Mouse (Mus musculus) heart, embryonic 14.5 days (tissue): ENCODE results near the gene Ryr2. TPM values are rescaled to one million over a fixed set of nuclear protein-coding genes. Genes with fewer than 3 reads are reported as not detected.

ENCODE experiments used
- ATAC-seq: fragments of 200-750 bp; cut with Nextera tagmentation; 2 replicates; pipeline ENCODE4 v1.8.0; 2017; ENCODE audit warnings: low read depth, moderate TSS enrichment; ENCODE audit not compliant: insufficient number of reproducible peaks, insufficient read depth, low FRiP score
- H3K27ac ChIP-seq, 2 experiments: fragments of 200-500 bp in 1 of 2; fragments of 300-500 bp in 1 of 2; sonication (generic) in 1 of 2; replicated peaks in 1 of 2; 2 replicates each; pipeline ENCODE4 v1.5.1; 2012 to 2014; ENCODE audit warnings: low read depth in 2 of 2, low read length in 2 of 2, control low read depth in 1 of 2, mild to moderate bottlenecking in 1 of 2, mixed read lengths in 1 of 2; ENCODE audit not compliant: control insufficient read depth in 1 of 2, insufficient read depth in 1 of 2
- H3K27me3 ChIP-seq: fragments of 300-500 bp; sonication (generic); 2 replicates; pipeline ENCODE4 v1.6.1; 2014; ENCODE audit warnings: mild to moderate bottlenecking, low read length, control low read depth; ENCODE audit not compliant: control insufficient read depth, insufficient read depth
- H3K36me3 ChIP-seq: fragments of 300-500 bp; sonication (generic); 2 replicates; pipeline ENCODE4 v1.6.1; 2014; ENCODE audit warnings: mild to moderate bottlenecking, control low read depth, low read length, mixed read lengths; ENCODE audit not compliant: control insufficient read depth, insufficient read depth
- H3K4me1 ChIP-seq, 2 experiments: fragments of 200-500 bp in 1 of 2; fragments of 300-500 bp in 1 of 2; sonication (generic) in 1 of 2; 2 replicates each; pipeline ENCODE4 v1.6.1; 2012 to 2014; ENCODE audit warnings: low read length in 2 of 2, control low read depth in 1 of 2, mixed read lengths in 1 of 2; ENCODE audit not compliant: control insufficient read depth in 2 of 2, insufficient read depth in 2 of 2
- H3K4me2 ChIP-seq: fragments of 300-500 bp; sonication (generic); 2 replicates; pipeline ENCODE4 v1.6.1; 2014; ENCODE audit warnings: mild to moderate bottlenecking, low read length
- H3K4me3 ChIP-seq, 2 experiments: fragments of 200-500 bp in 1 of 2; fragments of 300-500 bp in 1 of 2; sonication (generic) in 1 of 2; 2 replicates each; pipeline ENCODE4 v1.5.1; 2012 to 2014; ENCODE audit warnings: low read length in 2 of 2, mild to moderate bottlenecking in 2 of 2, control low read depth in 1 of 2, low read depth in 1 of 2, moderate library complexity in 1 of 2; ENCODE audit not compliant: control insufficient read depth in 1 of 2, insufficient read depth in 1 of 2
- H3K9ac ChIP-seq: fragments of 300-500 bp; sonication (generic); 2 replicates; pipeline ENCODE4 v1.6.1; 2014; ENCODE audit warnings: mild to moderate bottlenecking, low read length
- H3K9me3 ChIP-seq: fragments of 300-500 bp; sonication (generic); 2 replicates; pipeline ENCODE4 v1.6.1; 2016; ENCODE audit warnings: low read length, control low read depth; ENCODE audit not compliant: control insufficient read depth
- WGBS: fragments of 180-500 bp; shearing (Covaris S2); extraction: QIAGEN DNeasy Blood & Tissue Kit; methylation state at CpG from one replicate; pipeline ENCODE4 v1.1.7; 2014; 5-methylcytosine and 5-hydroxymethylcytosine counted together
- polyA plus RNA-seq: library from polyadenylated mRNA; unstranded; fragments of >200 nt; fragmentation: Nextera tagmentation; extraction: Ambion mirVana; gene quantifications from 2 replicates; pipeline ENCODE4 v1.2.1, GENCODE M21; 2014

Ryr2 gene
- polyA plus RNA-seq, 1 experiment from 2014 or later = 69.1 TPM

DNA sequence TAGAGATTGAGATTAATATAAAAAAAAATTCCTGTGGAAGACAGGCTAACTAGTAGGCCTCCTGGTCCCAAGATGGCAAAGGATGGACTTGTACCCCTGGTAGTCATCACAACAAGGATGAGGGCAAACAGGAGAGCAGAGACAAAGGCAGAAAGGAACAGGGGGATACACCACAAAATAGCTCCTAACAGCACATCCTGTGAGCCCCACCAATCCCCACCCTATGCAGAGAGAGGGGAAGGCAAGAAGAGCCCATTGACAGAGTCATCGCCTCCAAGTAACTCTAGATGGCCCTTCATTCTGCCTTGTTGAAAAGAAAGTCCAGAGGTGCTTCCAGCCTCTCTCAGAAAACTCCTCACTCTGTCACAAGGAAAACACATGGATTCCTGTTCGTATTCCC is 586.0 kb downstream of the Ryr2 start:
- 81% methylated on average over 2 of the region's 2 CpGs for WGBS
- Histone ChIP-seq H3K4me2 (no peak overlapping the region), H3K4me1 (no peaks in the 10 kb centered on the region), H3K9ac (no peak overlapping the region), H3K36me3 (no peaks in the 10 kb centered on the region), H3K9me3 (no peaks in the 10 kb centered on the region), H3K27ac (no peak overlapping the region), H3K4me3 (no peak overlapping the region), H3K27me3 (no peaks in the 10 kb centered on the region)
- ATAC-seq = no peak

DNA sequence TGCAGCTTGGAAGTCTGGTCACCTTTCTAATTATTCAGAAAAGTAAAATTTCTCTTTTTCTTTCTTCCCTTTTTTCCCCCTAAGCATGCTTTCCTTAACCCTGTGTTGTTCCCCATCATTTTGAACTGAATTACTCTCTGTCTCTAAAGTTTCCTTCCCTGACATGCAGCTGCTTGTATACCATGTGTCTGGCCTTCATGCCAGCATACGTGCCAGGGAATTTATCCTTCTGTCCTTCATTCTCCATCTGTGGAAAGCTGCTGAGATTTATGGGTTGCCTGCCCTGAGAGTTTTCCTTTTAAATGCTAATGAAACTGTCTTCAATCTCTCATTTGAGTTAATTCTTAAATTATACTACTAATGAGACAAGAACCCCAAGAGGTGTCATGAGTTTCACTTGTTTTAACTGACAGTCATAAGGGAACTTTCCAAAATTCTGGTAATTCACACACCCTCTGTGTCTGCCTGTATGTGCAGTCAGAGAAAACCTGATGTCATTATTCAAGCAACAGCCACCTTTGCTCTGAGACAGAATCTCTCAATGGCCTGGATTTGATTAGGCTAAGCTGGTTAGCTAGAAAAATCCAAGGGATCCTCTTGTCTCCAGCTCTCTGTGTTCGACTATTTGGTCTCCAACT is 595.1 kb downstream of the Ryr2 start:
- Histone ChIP-seq H3K4me3 (no peak overlapping the region), H3K4me2 (no peak overlapping the region), H3K27me3 (no peaks in the 10 kb centered on the region), H3K9ac (no peak overlapping the region), H3K27ac (no peak overlapping the region), H3K36me3 (no peaks in the 10 kb centered on the region), H3K4me1 (no peaks in the 10 kb centered on the region), H3K9me3 (no peaks in the 10 kb centered on the region)
- ATAC-seq = no peak
- 61% methylated on average over 2 of the region's 2 CpGs for WGBS

Other genes starting within 250 kb of the Ryr2 start
- gene Mtr, start 151.2 kb upstream of the Ryr2 start, polyA plus RNA-seq = 14.8 and 17.5 TPM in 2 replicates
- gene Actn2, start 233.8 kb upstream of the Ryr2 start, polyA plus RNA-seq = 1,376 and 1,533 TPM in 2 replicates